Mouse (Mus musculus) olfactory bulb, adult 2 months (tissue): ENCODE measurements around the gene Zbtb25. TPM values are rescaled to one million over a fixed set of nuclear protein-coding genes. Genes with fewer than 3 reads are reported as not detected.

ENCODE experiments used
- H3K27ac ChIP-seq: fragments of 200-500 bp; 2 replicates; pipeline ENCODE4 v1.5.1; 2012; ENCODE audit warnings: low read depth, low read length; ENCODE audit not compliant: insufficient read depth
- H3K4me1 ChIP-seq: fragments of 200-500 bp; 2 replicates; pipeline ENCODE4 v1.6.1; 2012; ENCODE audit warnings: low read length; ENCODE audit not compliant: control insufficient read depth, insufficient read depth
- H3K4me3 ChIP-seq: fragments of 200-500 bp; 2 replicates; pipeline ENCODE4 v1.5.1; 2012; ENCODE audit warnings: mild to moderate bottlenecking, low read depth, low read length, moderate library complexity; ENCODE audit not compliant: insufficient read depth
- CTCF ChIP-seq: fragments of 200-500 bp; IDR thresholded peaks from 2 replicates; pipeline ENCODE4 v1.5.1; 2012; ENCODE audit warnings: low read depth, mild to moderate bottlenecking, low read length, moderate library complexity; ENCODE audit not compliant: insufficient read depth
- POLR2A ChIP-seq: fragments of 200-500 bp; IDR thresholded peaks from 2 replicates; pipeline ENCODE4 v1.6.1; 2012; ENCODE audit warnings: mild to moderate bottlenecking, low read depth, low read length, moderate library complexity; ENCODE audit not compliant: insufficient read depth
- WGBS: fragments of 180-500 bp; shearing (Covaris S2); methylation state at CpG from one replicate; pipeline ENCODE4 v1.1.7; 2018; 5-methylcytosine and 5-hydroxymethylcytosine counted together
- polyA plus RNA-seq: library from polyadenylated mRNA; stranded (reverse); fragments of >200 nt; gene quantifications from 2 replicates; pipeline ENCODE4 v1.2.4, GENCODE M21; 2012; ENCODE audit warnings: low replicate concordance; ENCODE audit not compliant: missing spikeins, insufficient read depth, insufficient read length

The Zbtb25 gene
- polyA plus RNA-seq, 1 experiment = not detected

DNA sequence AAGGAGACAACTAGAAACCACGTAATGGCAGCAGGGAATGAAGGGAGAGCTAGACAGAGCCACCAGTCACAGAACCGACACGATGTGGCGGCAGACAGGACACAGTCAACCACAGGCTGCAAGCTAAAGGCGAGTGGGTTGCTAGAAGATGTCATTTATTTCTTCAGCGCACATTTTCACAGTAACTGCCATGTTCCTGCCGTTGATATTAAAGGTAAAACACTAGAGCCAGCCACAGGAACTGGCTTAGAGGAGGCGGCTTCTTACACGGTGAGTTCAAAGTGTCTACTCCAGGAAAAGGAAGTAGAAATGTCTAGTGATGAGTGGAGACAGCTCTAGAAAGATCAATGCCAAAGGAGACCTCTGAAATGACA, 7.1 kb downstream of the Zbtb25 start:
- TF ChIP-seq POLR2A (no peak), CTCF (no peak)
- 85% methylated on average over 9 of the region's 9 CpGs for WGBS
- H3K4me1 ChIP-seq = no peaks in the 10 kb centered on the region

DNA sequence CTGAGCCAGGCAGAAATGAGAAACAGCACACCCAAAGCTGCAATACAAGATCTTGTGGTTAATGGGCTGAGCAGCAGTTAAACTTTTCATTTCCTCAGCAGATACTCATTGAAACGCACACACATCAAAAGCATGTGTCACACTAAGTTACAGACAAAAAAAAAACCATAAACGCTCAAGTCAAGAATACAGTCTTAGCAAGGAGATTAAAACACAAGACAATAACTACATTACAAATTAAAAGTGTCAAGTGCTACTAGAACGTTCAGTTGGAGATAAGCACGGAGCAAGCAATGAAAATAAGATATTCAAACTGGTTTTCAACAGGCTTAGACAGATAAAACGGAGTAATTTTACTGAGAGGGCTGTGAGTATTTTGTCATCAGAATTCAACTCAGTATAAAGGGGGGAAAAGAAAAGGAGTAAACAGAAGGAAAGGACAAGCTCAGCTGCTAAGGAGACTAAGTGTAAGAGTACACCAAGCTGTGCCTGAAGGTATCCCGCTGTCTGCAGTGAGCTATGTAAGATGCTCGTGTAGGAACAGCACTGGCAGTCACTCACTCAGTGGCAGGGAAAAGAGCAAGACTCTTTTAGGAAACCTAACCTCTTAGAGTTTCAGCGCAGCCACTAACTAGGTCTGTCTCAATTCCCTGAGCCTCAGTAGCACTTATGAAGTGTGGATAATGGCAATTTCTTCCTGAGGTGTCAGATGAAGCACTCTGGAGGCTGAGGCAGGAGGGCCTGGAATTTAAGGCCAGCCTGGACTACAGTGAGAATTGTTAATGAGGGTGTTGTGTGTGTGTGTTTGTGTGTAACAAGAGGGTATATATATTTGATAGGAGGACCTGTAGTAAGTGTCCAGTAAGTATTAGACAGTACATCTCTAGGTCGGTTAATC, 7.7 kb downstream of the Zbtb25 start:
- Histone ChIP-seq H3K4me1 (no peaks in the 10 kb centered on the region), H3K27ac (no peak overlapping the region), H3K4me3 (no peak overlapping the region)
- 63% methylated on average over 9 of the region's 9 CpGs for WGBS
- TF ChIP-seq POLR2A (no peak), CTCF (no peak)

More for the DNA sequence above, 7.1 kb downstream of the Zbtb25 start:
- Histone ChIP-seq H3K27ac (no peak overlapping the region), H3K4me3 (no peak overlapping the region)

DNA sequence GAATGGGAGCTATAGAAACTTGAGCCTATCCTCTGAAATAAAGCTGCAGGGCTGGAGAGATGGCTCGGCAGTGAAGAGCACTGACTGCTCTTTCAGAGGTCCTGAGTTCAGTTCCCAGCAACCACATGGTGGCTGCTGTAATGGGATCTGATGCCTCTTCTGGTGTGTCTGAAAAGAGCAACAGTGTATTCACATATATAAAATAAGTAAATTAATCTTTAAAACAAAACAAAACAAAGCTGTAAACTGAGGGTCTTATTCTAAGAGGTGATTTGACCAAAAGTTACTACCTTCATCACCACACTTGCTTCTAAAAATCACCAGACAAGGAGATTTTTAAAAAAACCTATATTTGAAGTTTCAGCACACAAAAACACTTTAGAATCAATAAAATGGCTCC, 8.5 kb downstream of the Zbtb25 start:
- WGBS = 84% methylated on average over 1 of the region's 1 CpGs
- H3K4me3 ChIP-seq = no peak overlapping the region
- no peak overlapping the region for H3K27ac ChIP-seq
- TF ChIP-seq CTCF (no peak), POLR2A (no peak)
- H3K4me1 ChIP-seq = no peaks in the 10 kb centered on the region

DNA sequence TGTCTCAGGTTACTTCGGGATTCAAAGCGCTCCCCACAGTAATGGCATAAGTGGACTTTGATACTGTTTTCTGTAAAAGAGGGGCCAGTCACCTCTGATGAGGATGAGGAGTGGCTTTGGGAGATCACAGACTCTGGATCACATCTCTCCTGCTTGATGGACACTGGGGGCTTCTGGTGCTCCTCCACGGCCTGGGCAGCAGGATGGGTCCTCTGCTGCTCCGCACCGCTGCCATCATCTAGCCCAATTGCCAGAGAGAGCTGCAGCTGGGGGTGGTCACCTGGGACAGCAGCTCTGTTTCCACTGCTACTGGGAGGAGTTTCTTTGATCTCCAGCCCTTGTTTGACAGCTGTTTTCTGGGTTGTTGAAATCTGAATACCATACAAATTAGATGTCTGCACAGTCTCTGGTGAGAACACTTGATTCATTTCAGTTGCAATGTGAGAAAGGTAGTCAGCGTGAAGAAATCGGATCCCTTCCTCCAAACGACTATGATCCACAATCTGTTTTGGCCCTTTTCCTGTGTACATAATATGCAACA, 19.7 kb downstream of the Zbtb25 start:
- Histone ChIP-seq H3K4me3 (no peak overlapping the region), H3K4me1 (no peaks in the 10 kb centered on the region), H3K27ac (no peak overlapping the region)
- 79% methylated on average over 8 of the region's 8 CpGs for WGBS
- TF ChIP-seq CTCF (no peak), POLR2A (no peak)

DNA sequence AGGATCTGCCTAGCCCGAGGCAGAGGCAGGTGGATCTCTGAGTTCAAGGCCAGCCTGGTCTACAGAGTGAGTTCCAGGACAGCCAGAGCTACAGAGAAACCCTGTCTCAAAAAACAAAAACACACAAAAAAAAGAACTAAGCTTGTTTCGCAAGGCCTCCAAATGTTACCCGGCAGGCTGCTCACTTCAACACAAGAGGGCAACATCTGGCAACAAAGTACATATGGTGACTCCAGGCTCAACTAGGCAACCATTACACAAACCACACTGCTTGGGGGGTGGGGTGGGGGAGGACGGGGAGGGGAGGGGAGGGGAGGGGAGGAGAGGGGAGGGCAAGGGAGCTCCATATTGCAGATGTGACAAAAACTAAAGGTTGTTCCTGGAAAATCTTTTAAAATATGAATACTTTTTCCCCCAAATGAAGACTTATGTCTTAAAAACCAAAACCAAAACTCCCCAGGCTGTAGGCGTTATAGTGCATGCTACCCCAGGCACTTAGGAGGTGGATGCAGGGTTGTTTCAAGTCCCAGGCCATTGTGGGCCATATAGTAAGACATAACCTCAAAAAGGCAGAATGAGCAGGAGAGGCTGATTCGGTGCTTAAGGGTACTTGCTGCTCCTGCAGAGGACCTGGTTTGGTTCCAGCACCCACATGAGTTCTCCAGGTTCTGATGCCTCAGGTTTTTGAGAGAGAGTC, 23.5 kb downstream of the Zbtb25 start:
- Histone ChIP-seq H3K4me1 (no peaks in the 10 kb centered on the region), H3K4me3 (no peak overlapping the region), H3K27ac (no peak overlapping the region)
- WGBS = 70% methylated on average over 6 of the region's 6 CpGs
- TF ChIP-seq POLR2A (no peak), CTCF (no peak)

DNA sequence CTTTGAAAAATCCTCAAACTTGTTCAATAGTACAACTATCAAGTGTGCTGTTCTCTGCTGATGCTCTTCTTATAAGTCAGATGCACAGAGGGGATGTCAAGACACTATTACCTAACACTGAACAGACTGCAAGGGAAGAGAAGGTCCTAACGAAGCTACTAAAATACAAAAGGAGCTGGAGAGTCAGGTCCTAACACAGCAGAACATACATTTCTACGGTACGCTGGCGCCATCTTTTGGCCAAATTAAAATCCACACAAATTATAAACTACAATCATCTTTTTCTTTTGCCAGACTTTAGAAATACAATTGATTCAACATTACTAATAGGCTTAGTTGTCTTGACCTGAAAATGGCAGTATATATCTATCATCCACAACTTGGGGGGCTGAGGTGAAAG, 28.3 kb downstream of the Zbtb25 start:
- Histone ChIP-seq H3K4me1 (no peaks in the 10 kb centered on the region), H3K4me3 (no peak overlapping the region), H3K27ac (no peak overlapping the region)
- TF ChIP-seq POLR2A (no peak), CTCF (no peak)
- 2% methylated on average over 4 of the region's 4 CpGs for whole genome bisulfite sequencing

DNA sequence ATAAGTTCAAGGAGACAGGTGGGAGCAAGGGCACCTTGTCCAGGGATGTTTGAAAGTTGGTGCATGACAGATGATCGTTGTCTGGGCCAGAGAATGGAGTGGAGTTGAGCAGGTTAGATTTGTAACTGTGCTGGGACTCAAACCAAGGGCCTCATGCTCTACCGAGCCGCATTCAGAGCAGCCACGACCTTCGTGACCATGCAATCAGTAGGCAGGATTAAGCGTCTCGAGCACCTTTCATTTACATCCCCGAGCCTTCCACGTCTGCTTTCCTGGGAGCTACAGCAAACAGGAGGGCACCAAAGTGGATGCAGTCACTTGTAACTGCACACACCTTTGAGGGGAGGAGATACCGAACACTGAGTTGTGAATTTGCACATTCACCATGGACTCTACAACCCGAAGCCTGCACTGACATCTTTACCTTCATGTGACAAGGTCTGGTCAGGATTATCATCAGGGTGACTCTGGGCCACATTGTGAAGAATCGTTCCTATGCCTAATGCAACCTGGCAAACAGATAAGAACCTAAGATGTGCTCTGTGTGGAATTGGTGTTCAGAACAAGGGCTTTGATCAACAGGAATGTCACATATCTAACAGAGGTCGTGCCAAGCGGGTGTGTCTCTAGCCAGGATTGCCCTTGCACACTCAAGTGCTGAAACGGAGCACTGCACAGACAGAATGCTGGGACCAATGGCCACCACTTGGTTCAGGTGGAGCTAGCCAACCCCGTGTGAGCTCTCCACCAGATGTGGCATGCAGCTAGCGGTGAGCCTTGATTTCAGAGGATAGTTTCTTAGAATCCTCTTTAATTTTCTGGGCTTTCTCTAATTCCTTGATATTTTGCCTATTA, 33.1 kb downstream of the Zbtb25 start:
- Histone ChIP-seq H3K27ac (no peak overlapping the region), H3K4me1 (no peaks in the 10 kb centered on the region), H3K4me3 (no peak overlapping the region)
- WGBS = 85% methylated on average over 17 of the region's 17 CpGs
- no peak for TF ChIP-seq CTCF
- no peak for TF ChIP-seq POLR2A

DNA sequence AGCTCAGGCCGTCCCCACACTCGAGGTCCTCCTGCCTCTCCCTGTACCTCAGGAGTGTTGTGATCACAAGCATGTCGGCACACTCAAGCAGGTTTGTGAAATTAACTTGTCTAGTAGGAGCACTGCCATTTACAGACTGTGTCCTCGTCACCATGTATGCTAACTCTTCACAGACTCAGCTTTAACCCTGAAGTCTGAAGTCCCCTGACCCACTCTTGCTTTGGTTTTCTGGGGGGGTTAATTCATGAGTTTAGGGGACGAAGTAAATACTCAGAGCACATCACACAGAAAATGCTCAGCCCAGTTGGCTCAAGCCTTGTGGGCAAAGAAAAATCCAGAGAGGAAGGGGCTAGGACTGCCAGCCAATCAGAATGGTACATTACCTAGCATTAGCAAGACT, 33.8 kb downstream of the Zbtb25 start:
- peaks cover 1% of the 10 kb centered on the region; the same call in 1 of the 2 replicates for H3K4me1 ChIP-seq
- H3K4me3 ChIP-seq = no peak overlapping the region
- TF ChIP-seq CTCF (no peak), POLR2A (no peak)
- WGBS = 82% methylated on average over 5 of the region's 5 CpGs
- H3K27ac ChIP-seq = no peak overlapping the region
